Mouse (Mus musculus) embryonic facial prominence, embryonic 15.5 days (tissue): ENCODE data around the gene Taf3. TPM values are rescaled to one million over a fixed set of nuclear protein-coding genes. Genes with fewer than 3 reads are reported as not detected.
A peak's percentile ranks its signal among the peaks of the same experiment; 100 is the strongest.

Source experiments
- ATAC-seq: fragments of 200-750 bp; cut with Nextera tagmentation; 2 replicates; pipeline ENCODE4 v1.8.0; 2017; ENCODE audit warnings: low read depth, moderate TSS enrichment; ENCODE audit not compliant: insufficient number of reproducible peaks, low FRiP score, low TSS enrichment
- H3K27ac ChIP-seq: fragments of 300-500 bp; sonication (generic); replicated peaks from 2 replicates; pipeline ENCODE4 v1.5.1; 2015; ENCODE audit warnings: mild to moderate bottlenecking, inconsistent platforms
- H3K27me3 ChIP-seq: fragments of 300-500 bp; sonication (generic); 2 replicates; pipeline ENCODE4 v1.6.1; 2015; ENCODE audit warnings: inconsistent platforms
- H3K36me3 ChIP-seq: fragments of 300-500 bp; sonication (generic); 2 replicates; pipeline ENCODE4 v1.6.1; 2015; ENCODE audit warnings: mild to moderate bottlenecking, inconsistent platforms
- H3K4me1 ChIP-seq: fragments of 300-500 bp; sonication (generic); 2 replicates; pipeline ENCODE4 v1.6.1; 2015; ENCODE audit warnings: inconsistent platforms
- H3K4me2 ChIP-seq: fragments of 300-500 bp; sonication (generic); replicated peaks from 2 replicates; pipeline ENCODE4 v1.6.1; 2015; ENCODE audit warnings: mild to moderate bottlenecking, inconsistent platforms
- H3K4me3 ChIP-seq: fragments of 300-500 bp; sonication (generic); replicated peaks from 2 replicates; pipeline ENCODE4 v1.5.1; 2015; ENCODE audit warnings: mild to moderate bottlenecking, inconsistent platforms
- H3K9ac ChIP-seq: fragments of 300-500 bp; sonication (generic); 2 replicates; pipeline ENCODE4 v1.6.1; 2015; ENCODE audit warnings: inconsistent platforms
- H3K9me3 ChIP-seq: fragments of 300-500 bp; sonication (generic); replicated peaks from 2 replicates; pipeline ENCODE4 v1.6.1; 2016; ENCODE audit warnings: inconsistent platforms
- WGBS: fragments of 180-500 bp; shearing (Covaris S2); methylation state at CpG from one replicate; pipeline ENCODE4 v1.1.7; 2015; 5-methylcytosine and 5-hydroxymethylcytosine counted together
- polyA plus RNA-seq: library from polyadenylated mRNA; unstranded; fragments of >200 nt; fragmentation: Nextera tagmentation; extraction: Ambion mirVana; gene quantifications from 2 replicates; pipeline ENCODE4 v1.2.1, GENCODE M21; 2015

Taf3 gene
- polyA plus RNA-seq, result 12.9 and 13.0 TPM in 2 replicates

DNA sequence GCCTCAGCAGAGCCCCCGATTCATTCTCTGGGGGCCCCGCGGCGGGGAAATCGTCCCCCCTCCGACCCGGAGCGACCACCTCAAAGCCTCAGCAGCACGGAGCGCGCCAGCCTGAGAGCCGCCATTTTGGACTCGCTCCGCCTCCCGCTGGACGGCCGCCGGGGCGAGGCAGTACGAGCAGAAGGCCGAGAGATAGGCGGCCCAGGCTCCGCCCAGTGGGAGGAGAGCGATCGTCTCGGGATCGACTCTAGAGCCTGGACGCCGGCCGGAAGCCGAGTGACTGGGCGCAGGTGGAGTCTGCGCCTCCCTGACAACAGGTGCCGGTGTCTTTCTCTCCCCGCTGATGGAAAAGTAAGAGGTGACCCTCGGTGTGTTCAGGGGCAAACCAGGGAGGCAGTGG, at the start of gene Taf3:
Gene Taf3, minus strand, starts transcription at position 136 of the 400 bp plus-strand sequence.
- Histone ChIP-seq H3K4me1 (peaks cover 16% of the 10 kb centered on the region), H3K9me3 (no peaks in the 10 kb centered on the region), H3K27ac (peak within 1 kb of the TSS; percentile 63; the same call in 1 of the 2 replicates), H3K9ac (peak within 1 kb of the TSS; percentile 59), H3K27me3 (no peaks in the 10 kb centered on the region), H3K36me3 (no peaks in the 10 kb centered on the region), H3K4me2 (peak within 1 kb of the TSS; percentile 85), H3K4me3 (peak within 1 kb of the TSS; percentile 93)
- ATAC-seq, result peak; percentile 94
- under 1% methylated on average over 36 of the region's 36 CpGs for WGBS

DNA sequence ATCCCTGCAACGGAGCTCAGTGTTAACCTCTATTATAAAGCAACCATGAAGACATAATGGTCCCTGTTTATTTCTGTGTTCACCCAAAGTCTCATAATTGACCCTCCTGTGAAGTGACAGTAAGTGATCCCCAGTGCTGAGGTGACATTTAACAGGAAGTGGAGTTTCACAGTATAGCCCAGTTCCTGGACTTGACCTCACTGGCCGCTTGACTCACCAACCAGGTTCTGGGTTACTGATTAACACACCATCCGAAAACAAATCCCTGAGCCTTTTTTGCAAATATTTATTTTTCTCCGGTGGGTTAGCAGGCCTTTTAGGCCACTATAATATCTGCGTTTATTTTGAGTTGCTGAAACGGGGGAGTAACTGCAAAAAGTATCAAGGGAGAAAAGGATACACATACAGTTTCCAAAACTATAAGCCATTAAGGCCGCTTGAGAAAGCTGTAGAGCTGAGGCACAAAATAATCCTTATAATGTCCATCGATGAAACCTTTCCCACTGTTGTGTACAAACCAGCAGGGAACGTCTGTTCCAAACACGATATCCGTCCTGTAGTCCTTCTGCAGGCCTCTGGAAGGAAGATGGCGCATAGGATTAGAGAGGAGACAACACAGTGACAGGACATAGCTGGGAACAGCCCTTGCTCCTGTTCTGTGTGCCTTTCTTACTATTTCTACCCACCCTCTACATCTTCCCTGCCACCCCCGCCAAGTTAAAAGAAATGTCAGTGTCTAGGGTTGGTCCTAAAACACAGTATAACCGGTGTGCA, 46.1 kb upstream of the Taf3 start:
- H3K9me3 ChIP-seq, result no peaks in the 10 kb centered on the region
- WGBS, result 90% methylated on average over 14 of the region's 14 CpGs
- H3K4me1 ChIP-seq, result no peaks in the 10 kb centered on the region
- peaks cover 33% of the 10 kb centered on the region for H3K36me3 ChIP-seq
- no peak for ATAC-seq
- no peak overlapping the region for H3K4me2 ChIP-seq
- H3K9ac ChIP-seq, result no peak overlapping the region
- H3K4me3 ChIP-seq, result no peak overlapping the region
- no peak overlapping the region for H3K27ac ChIP-seq
- H3K27me3 ChIP-seq, result no peaks in the 10 kb centered on the region

DNA sequence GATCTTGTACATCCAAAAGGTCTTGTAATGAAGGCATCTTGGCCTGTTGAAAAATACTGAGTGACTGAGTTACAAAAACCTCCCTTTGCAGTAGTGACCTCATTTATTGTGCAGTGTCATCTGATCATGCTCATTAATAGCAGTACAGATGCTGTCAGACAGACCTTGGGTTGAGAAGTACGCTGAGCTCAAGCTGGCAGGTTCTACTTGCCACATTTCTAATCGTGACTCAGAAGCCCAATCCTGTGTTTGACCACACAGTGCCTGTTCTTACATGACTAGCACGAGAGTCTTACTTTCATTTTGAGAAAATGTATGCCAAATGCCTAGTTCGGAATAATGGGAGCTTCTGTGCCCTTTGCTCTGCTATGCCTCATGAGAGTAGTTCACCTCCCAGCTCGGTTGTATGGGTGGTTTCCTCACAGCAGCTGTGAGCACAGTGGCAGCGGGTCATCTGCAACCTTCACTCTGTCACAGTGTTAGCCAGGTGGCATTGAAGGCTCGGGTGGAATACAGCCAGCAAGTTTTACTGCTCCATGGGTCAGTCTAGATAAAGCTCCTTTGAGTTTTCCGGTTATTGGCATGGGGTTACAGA, 39.0 kb upstream of the Taf3 start:
- Histone ChIP-seq H3K4me1 (no peaks in the 10 kb centered on the region), H3K4me2 (no peak overlapping the region), H3K9ac (no peak overlapping the region), H3K4me3 (no peak overlapping the region), H3K27me3 (no peaks in the 10 kb centered on the region), H3K9me3 (no peaks in the 10 kb centered on the region), H3K27ac (no peak overlapping the region), H3K36me3 (peaks cover 48% of the 10 kb centered on the region)
- 82% methylated on average over 8 of the region's 8 CpGs for WGBS
- ATAC-seq, result no peak

DNA sequence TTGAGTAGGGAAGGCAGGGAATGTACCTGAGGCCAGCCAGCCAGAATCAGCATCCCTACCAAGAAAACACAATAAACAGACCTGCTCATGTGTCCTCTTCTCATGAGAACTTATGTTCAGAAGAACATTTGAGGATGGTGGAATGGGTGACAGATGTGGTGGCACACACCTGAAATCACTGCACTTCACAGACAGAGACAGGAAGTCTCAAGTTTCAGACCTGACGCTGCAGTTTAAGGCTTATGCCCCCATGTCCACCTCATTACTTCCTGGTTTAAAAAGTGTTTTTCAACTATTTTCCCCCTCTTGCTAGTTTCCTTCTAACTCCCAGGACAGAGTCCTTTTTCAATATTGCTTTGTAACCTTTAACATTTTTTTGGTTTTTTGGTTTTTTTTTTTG, 34.3 kb upstream of the Taf3 start:
- no peak overlapping the region for H3K4me3 ChIP-seq
- H3K4me2 ChIP-seq, result no peak overlapping the region
- no peak overlapping the region for H3K27ac ChIP-seq
- H3K36me3 ChIP-seq, result peaks cover 16% of the 10 kb centered on the region; the same call in 1 of the 2 replicates
- no peak overlapping the region for H3K9ac ChIP-seq
- peaks cover 23% of the 10 kb centered on the region for H3K4me1 ChIP-seq
- 43% methylated on average over 1 of the region's 1 CpGs for WGBS
- no peaks in the 10 kb centered on the region for H3K9me3 ChIP-seq
- no peaks in the 10 kb centered on the region for H3K27me3 ChIP-seq
- ATAC-seq, result no peak

DNA sequence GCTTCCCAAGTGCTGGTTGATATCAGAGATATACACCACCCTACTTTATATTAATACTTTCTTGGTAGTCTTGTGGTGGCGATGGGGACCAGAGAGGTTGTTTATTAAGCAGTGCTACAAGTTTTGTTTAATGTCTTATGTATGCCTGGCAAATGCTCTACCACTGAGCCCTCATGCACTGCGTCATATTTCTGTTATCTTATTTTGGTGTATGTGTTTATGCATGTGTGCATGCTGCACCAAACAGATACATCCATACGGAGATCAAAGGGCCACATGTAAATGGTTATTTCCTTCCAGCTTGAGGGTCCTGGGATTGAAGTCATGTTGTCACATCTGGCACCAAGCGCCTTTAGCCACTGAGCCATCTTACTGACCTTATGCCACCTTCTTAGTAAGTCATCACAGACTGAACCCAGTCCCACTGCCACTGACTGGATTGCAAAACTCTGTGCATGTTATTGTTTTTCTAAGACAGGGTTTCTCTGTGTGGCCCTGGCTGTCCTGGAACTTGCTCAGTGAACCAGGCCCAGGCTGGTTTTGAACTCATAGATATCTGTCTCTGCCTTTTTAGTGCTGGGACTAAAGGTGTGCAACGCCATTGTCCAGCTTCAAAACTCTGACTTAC, 33.2 kb upstream of the Taf3 start:
- Histone ChIP-seq H3K4me2 (peak overlapping the region; percentile 67), H3K36me3 (peaks cover 6% of the 10 kb centered on the region; the same call in 1 of the 2 replicates), H3K27ac (no peak overlapping the region), H3K4me1 (peaks cover 26% of the 10 kb centered on the region), H3K4me3 (peak overlapping the region; percentile 80), H3K9me3 (no peaks in the 10 kb centered on the region), H3K9ac (no peak overlapping the region), H3K27me3 (no peaks in the 10 kb centered on the region)
- ATAC-seq, result no peak
- WGBS, result 81% methylated on average over 5 of the region's 5 CpGs

DNA sequence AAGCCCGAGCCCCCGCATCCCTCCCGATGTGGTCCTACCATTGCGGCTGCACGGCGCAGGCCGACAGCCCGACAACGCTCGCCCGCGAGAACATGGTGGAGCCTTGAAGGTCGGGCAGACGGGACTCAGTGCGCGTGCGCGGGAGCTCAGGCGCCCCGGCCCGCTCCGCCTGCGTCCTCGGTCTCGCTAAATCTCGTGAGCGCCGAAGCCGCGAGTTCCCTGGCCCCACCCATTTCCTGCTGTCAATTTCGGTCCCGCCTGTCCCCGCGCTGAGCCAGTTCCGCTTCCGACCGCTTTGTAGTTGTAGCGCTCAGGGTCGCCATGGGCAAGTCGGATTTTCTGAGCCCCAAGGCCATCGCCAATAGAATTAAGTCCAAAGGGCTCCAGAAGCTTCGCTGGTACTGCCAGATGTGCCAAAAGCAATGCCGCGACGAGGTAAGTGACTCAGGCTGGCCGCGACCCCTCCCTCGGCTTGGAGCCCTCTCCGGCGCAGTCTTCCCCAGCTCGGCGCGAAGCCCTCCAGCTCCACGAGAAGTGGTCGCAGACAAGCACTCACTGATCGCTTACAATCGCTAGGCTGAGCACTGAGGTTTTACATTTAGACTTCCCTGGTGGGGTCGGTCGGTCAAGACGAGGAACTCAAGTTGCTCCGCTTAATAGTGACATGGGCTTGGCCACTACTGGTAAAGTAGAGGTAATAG, 32.1 kb upstream of the Taf3 start, which contains the start of the genes Atp5c1 and Kin:
Gene Atp5c1, minus strand, starts transcription at position 201 of the 701 bp plus-strand sequence.
Gene Kin, plus strand, starts transcription at position 284 of the 701 bp plus-strand sequence.
- Histone ChIP-seq H3K4me2 (peak within 1 kb of the TSS; percentile 67), H3K27me3 (no peaks in the 10 kb centered on the region), H3K36me3 (no peaks in the 10 kb centered on the region; the same call in 1 of the 2 replicates), H3K4me1 (peaks cover 26% of the 10 kb centered on the region), H3K9me3 (no peaks in the 10 kb centered on the region), H3K27ac (peak within 1 kb of the TSS; percentile 88), H3K9ac (peak within 1 kb of the TSS; percentile 94), H3K4me3 (peak within 1 kb of the TSS; percentile 80)
- peak; percentile 93 for ATAC-seq
- under 1% methylated on average over 61 of the region's 61 CpGs for WGBS

DNA sequence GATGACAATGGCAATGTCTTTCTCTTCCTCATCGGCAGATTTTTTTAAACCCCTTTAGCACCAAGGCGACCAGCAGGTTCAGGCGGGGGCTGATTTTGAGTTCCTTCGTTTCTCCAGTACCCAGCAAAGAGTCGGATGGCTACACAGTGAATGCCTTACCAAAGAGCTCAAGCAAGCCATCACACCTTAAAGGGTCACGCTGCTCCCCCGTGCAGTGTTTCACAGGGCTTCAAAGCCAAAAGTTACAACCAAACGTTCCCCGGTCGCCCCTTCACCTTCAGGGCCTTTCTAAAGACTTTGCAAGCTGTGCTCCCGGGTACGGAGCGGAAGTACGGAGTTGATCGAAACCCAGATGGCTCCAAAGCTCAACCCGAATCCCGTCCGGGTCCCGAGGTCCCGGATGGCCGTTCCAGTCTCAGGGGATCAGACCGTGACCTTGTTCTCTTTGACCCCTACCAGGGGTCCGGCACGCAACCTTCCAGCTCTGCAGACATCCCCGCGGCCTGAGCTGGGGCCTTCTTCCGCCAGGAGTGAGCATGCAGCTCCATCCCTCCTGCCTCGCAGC, 31.4 kb upstream of the Taf3 start:
- Histone ChIP-seq H3K36me3 (no peaks in the 10 kb centered on the region; the same call in 1 of the 2 replicates), H3K4me1 (peaks cover 26% of the 10 kb centered on the region), H3K27me3 (no peaks in the 10 kb centered on the region), H3K9me3 (no peaks in the 10 kb centered on the region), H3K27ac (peak overlapping the region; percentile 88), H3K4me3 (peak overlapping the region; percentile 80), H3K4me2 (peak overlapping the region; percentile 49), H3K9ac (peak overlapping the region; percentile 94)
- ATAC-seq, result no peak; the same call in none of the 2 replicates
- 0% methylated on average over 28 of the region's 28 CpGs for WGBS

DNA sequence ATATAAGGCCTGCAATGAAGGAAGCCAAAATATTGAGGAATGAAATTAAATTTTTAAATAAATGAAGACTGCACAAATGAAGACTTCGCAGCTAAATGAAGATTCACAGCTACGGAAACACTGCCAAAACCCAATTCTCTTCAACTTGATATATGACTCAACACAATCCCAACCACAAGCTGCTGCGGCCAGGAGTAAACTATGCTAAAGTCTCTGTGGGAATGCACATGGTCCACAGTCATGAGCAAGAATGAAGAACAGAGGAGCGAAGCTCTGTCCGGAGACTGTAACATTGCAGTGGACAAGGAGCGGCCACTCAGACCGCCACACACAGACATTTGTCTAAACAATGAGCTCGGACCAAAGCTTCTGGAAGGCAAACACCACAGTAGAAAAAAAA, 28.3 kb upstream of the Taf3 start:
- ATAC-seq, result no peak
- no peaks in the 10 kb centered on the region for H3K27me3 ChIP-seq
- 84% methylated on average over 8 of the region's 8 CpGs for WGBS
- no peak overlapping the region for H3K4me2 ChIP-seq
- no peak overlapping the region for H3K9ac ChIP-seq
- H3K4me1 ChIP-seq, result peaks cover 24% of the 10 kb centered on the region
- no peak overlapping the region for H3K27ac ChIP-seq
- peaks cover 6% of the 10 kb centered on the region; the same call in 1 of the 2 replicates for H3K36me3 ChIP-seq
- H3K9me3 ChIP-seq, result no peaks in the 10 kb centered on the region
- no peak overlapping the region for H3K4me3 ChIP-seq

DNA sequence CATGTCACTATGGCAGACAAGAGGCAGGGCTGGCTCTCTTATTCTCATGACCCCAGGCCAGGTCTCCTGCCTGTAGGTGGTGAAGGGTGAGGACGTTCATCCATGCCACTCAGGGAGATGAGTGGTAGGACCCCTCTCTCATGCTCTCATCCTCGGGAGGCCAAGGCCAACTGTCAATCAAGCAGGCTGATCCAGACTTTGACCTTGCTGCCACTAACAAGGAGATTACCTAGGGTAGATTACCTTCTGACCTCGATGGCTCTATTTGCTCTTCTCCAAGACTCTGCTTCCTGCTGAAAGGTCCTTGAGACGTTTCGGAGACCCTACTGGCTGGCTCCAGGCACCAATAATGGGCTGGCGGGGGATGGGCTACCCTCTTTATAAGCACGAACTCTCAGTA, 26.1 kb upstream of the Taf3 start:
- Histone ChIP-seq H3K4me2 (no peak overlapping the region), H3K9me3 (no peaks in the 10 kb centered on the region), H3K27me3 (no peaks in the 10 kb centered on the region), H3K36me3 (peaks cover 6% of the 10 kb centered on the region; the same call in 1 of the 2 replicates), H3K9ac (no peak overlapping the region), H3K4me1 (peaks cover 18% of the 10 kb centered on the region), H3K27ac (no peak overlapping the region), H3K4me3 (no peak overlapping the region)
- no peak for ATAC-seq
- 81% methylated on average over 7 of the region's 7 CpGs for WGBS

DNA sequence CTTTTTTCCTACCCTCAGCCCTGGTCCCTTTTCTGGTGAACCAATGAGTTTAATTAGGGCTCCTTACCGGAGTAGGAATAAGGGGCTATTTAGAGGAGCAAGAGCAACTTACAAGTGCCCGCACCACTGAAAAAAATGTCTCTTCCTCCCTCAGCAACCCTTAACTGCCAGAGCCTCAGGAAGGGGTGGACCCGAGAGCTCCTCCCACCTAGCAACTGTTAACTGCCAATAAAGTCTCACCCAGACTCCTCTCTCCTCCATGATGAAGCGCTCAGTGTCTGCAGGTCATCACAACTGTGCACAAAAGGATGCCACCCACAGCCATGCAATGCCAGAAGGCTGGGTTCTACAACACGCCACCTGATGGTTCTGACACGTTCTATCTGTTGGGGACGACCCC, 23.4 kb upstream of the Taf3 start:
- Histone ChIP-seq H3K9me3 (no peaks in the 10 kb centered on the region), H3K36me3 (peaks cover 26% of the 10 kb centered on the region), H3K27me3 (no peaks in the 10 kb centered on the region), H3K4me1 (no peaks in the 10 kb centered on the region; the same call in 1 of the 2 replicates), H3K27ac (no peak overlapping the region), H3K4me3 (no peak overlapping the region), H3K4me2 (no peak overlapping the region), H3K9ac (no peak overlapping the region)
- 82% methylated on average over 7 of the region's 7 CpGs for WGBS
- ATAC-seq, result no peak
